Mouse (Mus musculus): ENCODE measurements around the gene Pros1.

DNA sequence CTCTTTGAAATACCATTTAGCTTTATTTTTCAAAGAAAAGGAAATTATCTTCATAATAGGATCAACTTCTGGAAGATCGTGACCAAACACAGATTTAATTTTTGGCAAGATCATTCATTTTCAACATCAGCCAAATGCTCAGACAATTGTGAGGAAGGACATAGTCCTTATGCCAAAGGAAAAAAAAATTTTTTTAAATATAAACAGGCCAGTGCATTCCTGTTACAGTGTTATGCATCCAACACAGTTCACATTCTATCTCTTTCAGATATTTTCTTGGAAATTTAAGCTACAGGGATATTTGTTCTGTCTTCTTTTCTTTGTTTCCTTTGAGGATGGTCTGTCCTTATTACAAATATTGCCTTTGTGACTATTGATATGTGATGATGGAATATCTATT lies 57.3 kb downstream of the Pros1 start:
- no peak for TF ChIP-seq ZNF384 (IDR thresholded peaks at IDR 0.05; ENCODE audit: low read depth, low read length)
- TF ChIP-seq MAFK (IDR thresholded peaks at IDR 0.05; ENCODE audit: insufficient read depth, low read depth, low read length): no peak
